11 mouse cellular contexts compared by ENCODE assay signal in genomic region chr17:12714080-12714561, GRCm38 (mm10). TPM values are rescaled to one million over a fixed set of nuclear protein-coding genes. Genes with fewer than 3 reads are reported as not detected.
DNase-seq lines count a peak whose midpoint lies in the region; ATAC-seq and TF ChIP-seq lines count a peak whose summit lies in the region.
"Had no signal": no experiment of that assay in that cellular context is flagged by ENCODE, and none has a peak within 500 bp of the region (broad histone marks: within the 10 kb centered on the region; RNA-seq: fewer than 3 reads in every experiment).

No protein-coding gene starts in this region.

- H3K4me3 ChIP-seq in left cerebral cortex, adult 2 months: no peak overlapping the region
- H3K4me3 ChIP-seq in forebrain, embryonic 16.5 days (replicated peaks; ENCODE audit: low read length): no peak overlapping the region
- H3K4me3 ChIP-seq: embryonic facial prominence, embryonic 12.5 days had no signal

- H3K27me3 ChIP-seq in forebrain, embryonic 16.5 days (replicated peaks; ENCODE audit: control insufficient read depth, insufficient read depth, low read length): no peaks in the 10 kb centered on the region
- H3K27me3 ChIP-seq: embryonic facial prominence, embryonic 12.5 days had no signal

- no peak overlapping the region for H3K9ac ChIP-seq in forebrain, embryonic 16.5 days (replicated peaks; ENCODE audit: low read depth, low read length)
- H3K9ac ChIP-seq: embryonic facial prominence, embryonic 12.5 days had no signal

- ATAC-seq in forebrain, embryonic 16.5 days: no peak

- 85% methylated on average over 5 of the region's 5 CpGs for WGBS in forebrain, embryonic 16.5 days

- TF ChIP-seq CTCF in left cerebral cortex, adult 2 months (IDR thresholded peaks at IDR 0.05): peak; percentile 19

- intact Hi-C loops in left cerebral cortex, adult 2 months (cut with DNase I): no loop called here

- H3K36me3 ChIP-seq in forebrain, embryonic 16.5 days (ENCODE audit: control insufficient read depth, insufficient read depth): peaks cover 22% of the 10 kb centered on the region

- no peak overlapping the region for H3K4me2 ChIP-seq in forebrain, embryonic 16.5 days (ENCODE audit: low read length)
- H3K4me2 ChIP-seq: embryonic facial prominence, embryonic 12.5 days had no signal

- DNase-seq in adrenal gland, adult 2 months: peak; percentile 25
- no peak for DNase-seq in adrenal gland, postnatal 10 days
- no peak for DNase-seq in left cerebral cortex, adult 2 months (ENCODE audit: extremely low spot score in 1 of 2, low spot score in 2 of 2)
- DNase-seq in left cerebral cortex, adult 8-10 months (ENCODE audit: low spot score in 2 of 2): no peak
- peak; percentile 23 for DNase-seq in induced T-regulatory cell, adult 2 months (ENCODE audit: low read depth)
- DNase-seq in thymus, postnatal 0 days (ENCODE audit: low spot score): peak; percentile 26
- no peak for DNase-seq in embryo, embryonic 11 days
- DNase-seq: gastrocnemius, postnatal 14 days had no signal

- H3K9me3 ChIP-seq in forebrain, embryonic 16.5 days (ENCODE audit: control insufficient read depth, low read length): no peaks in the 10 kb centered on the region
- H3K9me3 ChIP-seq: embryonic facial prominence, embryonic 12.5 days had no signal

- no peak overlapping the region for H3K27ac ChIP-seq in left cerebral cortex, adult 2 months
- no peak overlapping the region for H3K27ac ChIP-seq in forebrain, embryonic 16.5 days (ENCODE audit: low read length)
- H3K27ac ChIP-seq: embryonic facial prominence, embryonic 12.5 days had no signal

- peaks cover 5% of the 10 kb centered on the region; the same call in 1 of the 2 replicates for H3K4me1 ChIP-seq in forebrain, embryonic 16.5 days (replicated peaks; ENCODE audit: control insufficient read depth, insufficient read depth, low read length)
- H3K4me1 ChIP-seq: embryonic facial prominence, embryonic 12.5 days had no signal

RNA-seq across cellular contexts. Expression of gene Slc22a1, which starts 38.5 kb away (rescaled TPM):
- 1 to 10 TPM in 1 of 2 experiments, not detected in 1; 1.7 TPM for total RNA-seq in adrenal gland, adult 2 months (2021)
- polyA plus RNA-seq in adrenal gland, adult 2 months (2012; rRNA removed): 0.11 and 0.29 TPM in 2 replicates
- 10 to 100 TPM; 10.1 to 24.6 TPM for total RNA-seq in adrenal gland, postnatal 10 days (2021)
- under 1 TPM; 0.61 to 0.96 TPM for total RNA-seq in left cerebral cortex, adult 2 months (2021)
- total RNA-seq in left cerebral cortex, adult 8-10 months (2022): 1 to 10 TPM in 1 of 4 experiments, under 1 TPM in 2, not detected in 1; 0.97 to 2.4 (median 0.98) TPM
- polyA plus RNA-seq in thymus, postnatal 0 days (2015; fragmentation: Nextera tagmentation; extraction: Ambion mirVana): 0.08 and 0.49 TPM in 2 replicates
- polyA plus RNA-seq in forebrain, embryonic 16.5 days (2015; fragmentation: Nextera tagmentation; extraction: Ambion mirVana): not detected in 2 replicates
- total RNA-seq: gastrocnemius, postnatal 14 days; layer of hippocampus, postnatal 14 days had no signal

RNA-seq across cellular contexts. Expression of gene Igf2r, which starts 55.3 kb away (rescaled TPM):
- total RNA-seq in adrenal gland, adult 2 months (2021): 10 to 100 TPM; 66.8 to 74.7 TPM
- polyA plus RNA-seq in adrenal gland, adult 2 months (2012; rRNA removed): 21.9 and 23.2 TPM in 2 replicates
- total RNA-seq in adrenal gland, postnatal 10 days (2021): 10 to 100 TPM; 60.7 to 77.0 TPM
- total RNA-seq in left cerebral cortex, adult 2 months (2021): 10 to 100 TPM; 29.1 to 29.3 TPM
- total RNA-seq in left cerebral cortex, adult 8-10 months (2022): 10 to 100 TPM; 26.6 to 27.7 (median 27.2) TPM
- 8.9 and 9.7 TPM in 2 replicates for polyA plus RNA-seq in thymus, postnatal 0 days (2015; fragmentation: Nextera tagmentation; extraction: Ambion mirVana)
- polyA plus RNA-seq in forebrain, embryonic 16.5 days (2015; fragmentation: Nextera tagmentation; extraction: Ambion mirVana): 11.9 TPM in 2 replicates

Comparison
In these comparisons a context has a peak if more than half of its experiments do, and no peak if none do; other contexts are left out.
1. DNase-seq: peak in adrenal gland, adult 2 months (single experiment), induced T-regulatory cell, adult 2 months (single experiment) and thymus, postnatal 0 days (single experiment); none in adrenal gland, postnatal 10 days (single experiment), left cerebral cortex, adult 2 months (0 of 2), left cerebral cortex, adult 8-10 months (0 of 2) and embryo, embryonic 11 days (single experiment).